Mouse (Mus musculus): Measurements from ENCODE around the gene Ankrd33b. TPM values are rescaled to one million over a fixed set of nuclear protein-coding genes. Genes with fewer than 3 reads are reported as not detected.

Ankrd33b gene
- total and polyA plus RNA-seq, 2 experiments, result 9.1 to 13.1 TPM

DNA sequence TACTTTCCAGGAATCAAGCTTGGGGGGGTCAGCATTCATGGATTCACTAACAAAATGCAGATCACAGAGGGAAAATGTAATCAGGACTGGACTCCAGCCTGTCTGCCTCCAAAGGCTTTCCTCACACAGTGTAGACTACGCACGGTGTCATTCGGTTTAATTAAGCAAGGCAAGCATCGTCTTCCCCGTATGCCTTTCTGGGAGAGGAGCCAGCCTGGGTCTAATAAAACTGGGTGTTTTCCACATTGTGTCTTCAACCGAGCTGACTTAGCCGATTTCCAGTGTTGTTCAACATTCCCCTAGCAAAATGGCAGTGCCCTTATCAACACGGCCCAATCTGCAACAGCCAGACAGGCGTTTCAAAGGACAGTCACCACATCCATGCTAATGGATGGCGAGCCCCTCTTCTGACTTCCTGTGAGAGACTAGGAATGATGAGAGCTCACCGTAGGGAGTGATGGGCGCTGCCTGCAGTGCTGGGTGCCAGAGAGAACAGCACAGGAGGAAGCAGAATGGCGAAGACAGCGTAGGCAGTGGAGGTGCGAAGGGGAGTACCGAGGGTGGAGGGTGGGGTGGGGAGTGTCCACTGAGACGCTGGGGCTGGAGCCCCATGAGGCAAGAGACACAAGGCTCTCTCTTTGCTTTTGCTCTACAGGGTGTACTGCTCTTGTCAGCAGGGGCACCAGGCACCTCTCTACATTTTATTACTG lies 82.4 kb downstream of the Ankrd33b start:
- no peak overlapping the region for H3K4me3 ChIP-seq (ENCODE audit: insufficient read depth, low read depth, low read length)
- 80% methylated on average over 17 of the region's 17 CpGs for WGBS
- H3K4me1 ChIP-seq (ENCODE audit: control insufficient read depth, insufficient read depth, low read length), result no peaks in the 10 kb centered on the region
- no peak overlapping the region for H3K27ac ChIP-seq (replicated peaks; ENCODE audit: insufficient read depth, low read depth, low read length)
- no peak overlapping the region for H3K9ac ChIP-seq (ENCODE audit: low read depth, low read length)
- no peaks in the 10 kb centered on the region for H3K36me3 ChIP-seq (ENCODE audit: control insufficient read depth, insufficient read depth, low read length)
- H3K79me2 ChIP-seq (ENCODE audit: control insufficient read depth, insufficient read depth, low read length), result no peaks in the 10 kb centered on the region
- DNase-seq (ENCODE audit: extremely low read depth, low read depth, low spot score), result no peak
- no peaks in the 10 kb centered on the region for H3K27me3 ChIP-seq (ENCODE audit: control insufficient read depth, insufficient read depth, low read length)
- TF ChIP-seq CTCF (IDR thresholded peaks at IDR 0.05; ENCODE audit: low read depth, low read length), result no peak
- no peak for TF ChIP-seq POLR2A (IDR thresholded peaks at IDR 0.05; ENCODE audit: extremely low read depth, insufficient read depth, low read length)

DNA sequence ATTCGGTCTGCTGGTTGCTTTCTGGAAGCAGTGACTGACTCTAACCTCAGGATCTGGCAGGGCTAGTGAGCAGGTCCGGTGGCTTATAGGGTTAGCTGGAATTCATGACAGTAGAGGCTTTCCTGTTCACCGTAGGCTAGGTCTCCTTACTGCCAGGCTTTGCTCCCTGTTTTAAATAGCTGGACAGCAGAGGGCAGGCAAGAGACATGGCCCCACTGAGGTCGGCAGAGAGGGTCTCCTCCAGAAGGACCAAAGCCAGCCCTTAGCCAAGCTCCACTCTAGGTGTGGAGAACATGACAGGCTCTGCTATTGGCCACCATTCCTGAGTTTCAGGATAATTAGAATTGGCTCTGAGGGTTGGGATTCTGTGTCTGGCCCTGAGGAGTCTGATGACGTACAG lies 83.4 kb downstream of the Ankrd33b start:
- no peak for DNase-seq (ENCODE audit: extremely low read depth, low read depth, low spot score)
- no peaks in the 10 kb centered on the region for H3K27me3 ChIP-seq (ENCODE audit: control insufficient read depth, insufficient read depth, low read length)
- WGBS, result 72% methylated on average over 5 of the region's 5 CpGs
- H3K9ac ChIP-seq (ENCODE audit: low read depth, low read length), result no peak overlapping the region
- TF ChIP-seq CTCF (IDR thresholded peaks at IDR 0.05; ENCODE audit: low read depth, low read length), result peak; percentile 47
- no peak for TF ChIP-seq POLR2A (IDR thresholded peaks at IDR 0.05; ENCODE audit: extremely low read depth, insufficient read depth, low read length)
- no peak overlapping the region for H3K27ac ChIP-seq (replicated peaks; ENCODE audit: insufficient read depth, low read depth, low read length)
- no peaks in the 10 kb centered on the region for H3K79me2 ChIP-seq (ENCODE audit: control insufficient read depth, insufficient read depth, low read length)
- H3K4me1 ChIP-seq (ENCODE audit: control insufficient read depth, insufficient read depth, low read length), result no peaks in the 10 kb centered on the region
- no peak overlapping the region for H3K4me3 ChIP-seq (ENCODE audit: insufficient read depth, low read depth, low read length)
- no peaks in the 10 kb centered on the region for H3K36me3 ChIP-seq (ENCODE audit: control insufficient read depth, insufficient read depth, low read length)

DNA sequence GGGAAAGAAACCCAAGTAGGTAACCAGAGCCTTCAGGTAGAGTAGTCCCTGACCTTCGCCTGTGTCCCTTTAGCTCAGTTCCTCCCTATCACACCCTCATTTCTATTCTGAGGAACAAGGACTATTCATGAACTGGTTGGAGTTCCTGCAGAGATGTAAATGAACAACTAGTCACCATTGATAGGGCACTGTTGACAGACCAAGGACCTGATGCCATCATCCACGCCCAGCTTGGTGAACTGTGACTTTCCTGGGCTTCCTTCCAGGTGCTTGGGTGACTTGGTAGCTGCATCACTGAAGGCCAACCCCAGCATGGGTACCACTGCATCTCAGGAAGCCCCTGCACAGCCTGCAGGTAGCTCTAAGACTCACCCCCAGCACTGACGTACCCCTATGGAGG lies 85.2 kb downstream of the Ankrd33b start:
- 61% methylated on average over 3 of the region's 3 CpGs for WGBS
- TF ChIP-seq CTCF (IDR thresholded peaks at IDR 0.05; ENCODE audit: low read depth, low read length) (no peak), POLR2A (IDR thresholded peaks at IDR 0.05; ENCODE audit: extremely low read depth, insufficient read depth, low read length) (no peak)
- H3K27ac ChIP-seq (replicated peaks; ENCODE audit: insufficient read depth, low read depth, low read length), result no peak overlapping the region
- H3K4me3 ChIP-seq (ENCODE audit: insufficient read depth, low read depth, low read length), result no peak overlapping the region
- no peaks in the 10 kb centered on the region for H3K79me2 ChIP-seq (ENCODE audit: control insufficient read depth, insufficient read depth, low read length)
- no peak overlapping the region for H3K9ac ChIP-seq (ENCODE audit: low read depth, low read length)
- peaks cover 3% of the 10 kb centered on the region for H3K4me1 ChIP-seq (ENCODE audit: control insufficient read depth, insufficient read depth, low read length)
- H3K36me3 ChIP-seq (ENCODE audit: control insufficient read depth, insufficient read depth, low read length), result no peaks in the 10 kb centered on the region
- no peaks in the 10 kb centered on the region for H3K27me3 ChIP-seq (ENCODE audit: control insufficient read depth, insufficient read depth, low read length)
- no peak for DNase-seq (ENCODE audit: extremely low read depth, low read depth, low spot score)

DNA sequence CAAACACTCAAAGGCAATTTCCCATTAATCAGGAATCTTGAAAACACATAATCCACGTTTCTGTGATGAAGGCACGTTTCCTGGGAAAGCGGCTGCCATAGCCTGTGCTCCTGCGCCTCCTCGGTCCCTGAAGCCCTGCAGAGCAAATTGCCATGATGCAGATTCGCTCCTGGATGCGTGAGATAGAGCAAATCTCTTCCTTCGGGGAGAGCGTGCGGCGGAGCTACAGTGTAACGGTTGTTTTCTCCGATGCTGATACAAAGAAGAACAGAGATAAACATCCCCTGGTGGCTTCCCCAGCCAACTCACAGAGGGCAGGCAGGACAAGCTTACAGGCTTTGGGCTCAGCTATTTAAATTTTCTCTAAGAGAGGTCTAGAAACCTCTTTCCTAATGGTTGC lies 85.7 kb downstream of the Ankrd33b start:
- Histone ChIP-seq H3K27me3 (ENCODE audit: control insufficient read depth, insufficient read depth, low read length) (no peaks in the 10 kb centered on the region), H3K4me3 (ENCODE audit: insufficient read depth, low read depth, low read length) (no peak overlapping the region), H3K9ac (ENCODE audit: low read depth, low read length) (no peak overlapping the region), H3K4me1 (ENCODE audit: control insufficient read depth, insufficient read depth, low read length) (peaks cover 3% of the 10 kb centered on the region), H3K36me3 (ENCODE audit: control insufficient read depth, insufficient read depth, low read length) (no peaks in the 10 kb centered on the region), H3K27ac (replicated peaks; ENCODE audit: insufficient read depth, low read depth, low read length) (no peak overlapping the region), H3K79me2 (ENCODE audit: control insufficient read depth, insufficient read depth, low read length) (no peaks in the 10 kb centered on the region)
- DNase-seq (ENCODE audit: extremely low read depth, low read depth, low spot score), result no peak
- no peak for TF ChIP-seq CTCF (IDR thresholded peaks at IDR 0.05; ENCODE audit: low read depth, low read length)
- TF ChIP-seq POLR2A (IDR thresholded peaks at IDR 0.05; ENCODE audit: extremely low read depth, insufficient read depth, low read length), result no peak
- WGBS, result 77% methylated on average over 13 of the region's 13 CpGs

DNA sequence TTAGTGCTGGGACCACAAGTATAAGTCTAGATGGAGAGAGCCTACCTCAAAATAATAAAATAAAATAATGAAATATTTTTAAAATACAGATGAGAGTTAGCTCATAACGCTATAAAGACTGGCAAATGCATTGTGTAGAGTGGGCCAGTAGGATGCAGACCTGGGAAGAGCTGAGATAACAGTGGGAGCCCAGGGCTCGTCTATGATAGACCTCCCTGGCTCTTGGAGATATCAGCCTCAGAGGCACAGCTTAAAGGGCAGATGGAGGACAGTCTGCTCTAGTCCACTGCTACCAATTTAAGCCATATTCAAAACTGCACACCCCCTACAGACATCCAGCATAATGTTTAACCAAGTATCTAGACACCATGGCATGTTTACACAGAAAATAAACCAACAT lies 86.8 kb downstream of the Ankrd33b start:
- Histone ChIP-seq H3K9ac (ENCODE audit: low read depth, low read length) (no peak overlapping the region), H3K27ac (replicated peaks; ENCODE audit: insufficient read depth, low read depth, low read length) (no peak overlapping the region), H3K4me1 (ENCODE audit: control insufficient read depth, insufficient read depth, low read length) (peaks cover 3% of the 10 kb centered on the region), H3K27me3 (ENCODE audit: control insufficient read depth, insufficient read depth, low read length) (no peaks in the 10 kb centered on the region), H3K79me2 (ENCODE audit: control insufficient read depth, insufficient read depth, low read length) (no peaks in the 10 kb centered on the region), H3K36me3 (ENCODE audit: control insufficient read depth, insufficient read depth, low read length) (no peaks in the 10 kb centered on the region), H3K4me3 (ENCODE audit: insufficient read depth, low read depth, low read length) (no peak overlapping the region)
- 82% methylated on average over 2 of the region's 2 CpGs for WGBS
- DNase-seq (ENCODE audit: extremely low read depth, low read depth, low spot score), result no peak
- TF ChIP-seq CTCF (IDR thresholded peaks at IDR 0.05; ENCODE audit: low read depth, low read length) (no peak), POLR2A (IDR thresholded peaks at IDR 0.05; ENCODE audit: extremely low read depth, insufficient read depth, low read length) (no peak)

DNA sequence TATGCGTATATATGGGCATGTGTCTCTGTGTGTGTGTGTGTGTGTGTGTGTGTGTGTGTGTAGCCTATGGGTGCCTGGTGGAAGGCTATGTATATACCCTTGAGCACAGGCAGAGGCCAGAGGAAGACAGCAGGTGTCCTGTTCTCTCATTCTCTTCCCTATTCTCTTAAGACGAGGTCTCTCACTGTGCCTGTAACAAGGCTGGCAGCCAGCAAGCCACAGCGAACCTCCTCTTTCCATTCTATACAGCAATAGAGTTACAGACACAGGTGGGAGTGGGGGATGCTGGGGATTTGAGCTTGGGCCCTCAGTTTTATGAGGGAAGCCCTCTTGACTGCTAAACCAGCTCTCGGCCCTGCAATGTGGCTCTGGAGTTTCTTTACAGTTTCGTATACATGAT lies 87.5 kb downstream of the Ankrd33b start:
- H3K36me3 ChIP-seq (ENCODE audit: control insufficient read depth, insufficient read depth, low read length), result no peaks in the 10 kb centered on the region
- 94% methylated on average over 5 of the region's 5 CpGs for WGBS
- no peak overlapping the region for H3K9ac ChIP-seq (ENCODE audit: low read depth, low read length)
- peaks cover 3% of the 10 kb centered on the region for H3K4me1 ChIP-seq (ENCODE audit: control insufficient read depth, insufficient read depth, low read length)
- no peak for TF ChIP-seq POLR2A (IDR thresholded peaks at IDR 0.05; ENCODE audit: extremely low read depth, insufficient read depth, low read length)
- no peak for TF ChIP-seq CTCF (IDR thresholded peaks at IDR 0.05; ENCODE audit: low read depth, low read length)
- no peaks in the 10 kb centered on the region for H3K79me2 ChIP-seq (ENCODE audit: control insufficient read depth, insufficient read depth, low read length)
- no peaks in the 10 kb centered on the region for H3K27me3 ChIP-seq (ENCODE audit: control insufficient read depth, insufficient read depth, low read length)
- H3K4me3 ChIP-seq (ENCODE audit: insufficient read depth, low read depth, low read length), result no peak overlapping the region
- no peak overlapping the region for H3K27ac ChIP-seq (replicated peaks; ENCODE audit: insufficient read depth, low read depth, low read length)
- no peak for DNase-seq (ENCODE audit: extremely low read depth, low read depth, low spot score)
